Mouse (Mus musculus): ENCODE results near the gene Clpx. TPM values are rescaled to one million over a fixed set of nuclear protein-coding genes. Genes with fewer than 3 reads are reported as not detected.

The Clpx gene
- total RNA-seq, 2 experiments from 2014 or later, result 32.6 to 35.8 TPM

- Histone ChIP-seq H3K27ac (no peak overlapping the region), H3K4me3 (no peak overlapping the region)
- no peak for TF ChIP-seq CTCF (conservative IDR thresholded peaks at IDR 0.05)
- DNase-seq (ENCODE audit: low spot score in 2 of 2), result no peak
Observed at GRCm38 (mm10) chr9:65298761-65299160, 4.7 kb downstream of the Clpx start.

GRCm38 (mm10) chr9:65299650-65300049 lies 5.6 kb downstream of the Clpx start:
- TF ChIP-seq CTCF (conservative IDR thresholded peaks at IDR 0.05), result no peak

GRCm38 (mm10) chr9:65302327-65302983 lies 8.4 kb downstream of the Clpx start:
- Histone ChIP-seq H3K27ac (no peak overlapping the region), H3K4me3 (no peak overlapping the region)
- TF ChIP-seq CTCF (conservative IDR thresholded peaks at IDR 0.05), result no peak
- DNase-seq (ENCODE audit: low spot score in 2 of 2), result no peak

More at GRCm38 (mm10) chr9:65299650-65300049, 5.6 kb downstream of the Clpx start:
- Histone ChIP-seq H3K4me3 (no peak overlapping the region), H3K27ac (0 out of 2 replicates have a peak overlapping the region, but pooled peaks have one; percentile 18)
- DNase-seq (ENCODE audit: low spot score in 2 of 2), result no peak

- no peak for TF ChIP-seq CTCF (conservative IDR thresholded peaks at IDR 0.05)
- no peak overlapping the region for H3K27ac ChIP-seq
- H3K4me3 ChIP-seq, result no peak overlapping the region
- DNase-seq (ENCODE audit: low spot score in 2 of 2), result no peak
Observed at GRCm38 (mm10) chr9:65303586-65303985, 9.5 kb downstream of the Clpx start.

GRCm38 (mm10) chr9:65304300-65304699 lies 10.2 kb downstream of the Clpx start:
- Histone ChIP-seq H3K4me3 (no peak overlapping the region), H3K27ac (0 out of 2 replicates have a peak overlapping the region, but pooled peaks have one; percentile 11)
- no peak for TF ChIP-seq CTCF (conservative IDR thresholded peaks at IDR 0.05)
- DNase-seq (ENCODE audit: low spot score in 2 of 2), result no peak

GRCm38 (mm10) chr9:65306672-65307071 lies 12.6 kb downstream of the Clpx start:
- Histone ChIP-seq H3K27ac (no peak overlapping the region), H3K4me3 (no peak overlapping the region)
- no peak for TF ChIP-seq CTCF (conservative IDR thresholded peaks at IDR 0.05)
- no peak for DNase-seq (ENCODE audit: low spot score in 2 of 2)

- no peak overlapping the region for H3K27ac ChIP-seq
- no peak for DNase-seq (ENCODE audit: low spot score in 2 of 2)
- no peak overlapping the region for H3K4me3 ChIP-seq
- TF ChIP-seq CTCF (conservative IDR thresholded peaks at IDR 0.05), result no peak
Observed at GRCm38 (mm10) chr9:65308011-65308410, 14.0 kb downstream of the Clpx start.

GRCm38 (mm10) chr9:65312669-65313357 lies 18.8 kb downstream of the Clpx start:
- Histone ChIP-seq H3K4me3 (no peak overlapping the region), H3K27ac (no peak overlapping the region)
- TF ChIP-seq CTCF (conservative IDR thresholded peaks at IDR 0.05), result no peak
- no peak for DNase-seq (ENCODE audit: low spot score in 2 of 2)

- DNase-seq (ENCODE audit: low spot score in 2 of 2), result no peak
- TF ChIP-seq CTCF (conservative IDR thresholded peaks at IDR 0.05), result no peak
Observed at GRCm38 (mm10) chr9:65313846-65314245, 19.8 kb downstream of the Clpx start.

GRCm38 (mm10) chr9:65322255-65322900 lies 28.3 kb downstream of the Clpx start:
- Histone ChIP-seq H3K4me3 (no peak overlapping the region), H3K27ac (no peak overlapping the region)
- no peak for DNase-seq (ENCODE audit: low spot score in 2 of 2)
- no peak for TF ChIP-seq CTCF (conservative IDR thresholded peaks at IDR 0.05)

More at GRCm38 (mm10) chr9:65313846-65314245, 19.8 kb downstream of the Clpx start:
- Histone ChIP-seq H3K27ac (no peak overlapping the region), H3K4me3 (no peak overlapping the region)

- no peak for TF ChIP-seq CTCF (conservative IDR thresholded peaks at IDR 0.05)
- DNase-seq (ENCODE audit: low spot score in 2 of 2), result no peak
- no peak overlapping the region for H3K27ac ChIP-seq
- no peak overlapping the region for H3K4me3 ChIP-seq
Observed at GRCm38 (mm10) chr9:65325971-65326370, 31.9 kb downstream of the Clpx start.

- no peak for TF ChIP-seq CTCF (conservative IDR thresholded peaks at IDR 0.05)
- Histone ChIP-seq H3K27ac (no peak overlapping the region), H3K4me3 (no peak overlapping the region)
- DNase-seq (ENCODE audit: low spot score in 2 of 2), result no peak
Observed at GRCm38 (mm10) chr9:65327371-65327770, 33.3 kb downstream of the Clpx start.

GRCm38 (mm10) chr9:65333958-65334357 lies 39.9 kb downstream of the Clpx start:
- H3K27ac ChIP-seq, result no peak overlapping the region
- no peak overlapping the region for H3K4me3 ChIP-seq
- no peak for DNase-seq (ENCODE audit: low spot score in 2 of 2)
- TF ChIP-seq CTCF (conservative IDR thresholded peaks at IDR 0.05), result no peak
